Mouse (Mus musculus) layer of hippocampus, adult 9-11 months (tissue): ENCODE measurements around the gene Slc16a5.
"Not testable (repeated sequence)": the region's sequence is repeated elsewhere in the genome, so short reads cannot be mapped to it uniquely, and the experiment has no call there.

ENCODE experiments used
- DNase-seq: peaks from one replicate; pipeline ENCODE4 v3.0.0; 2022

The Slc16a5 gene

GRCm38 (mm10) chr11:115448075-115448474, 14.2 kb upstream of the Slc16a5 start:
- no peak for DNase-seq

DNA sequence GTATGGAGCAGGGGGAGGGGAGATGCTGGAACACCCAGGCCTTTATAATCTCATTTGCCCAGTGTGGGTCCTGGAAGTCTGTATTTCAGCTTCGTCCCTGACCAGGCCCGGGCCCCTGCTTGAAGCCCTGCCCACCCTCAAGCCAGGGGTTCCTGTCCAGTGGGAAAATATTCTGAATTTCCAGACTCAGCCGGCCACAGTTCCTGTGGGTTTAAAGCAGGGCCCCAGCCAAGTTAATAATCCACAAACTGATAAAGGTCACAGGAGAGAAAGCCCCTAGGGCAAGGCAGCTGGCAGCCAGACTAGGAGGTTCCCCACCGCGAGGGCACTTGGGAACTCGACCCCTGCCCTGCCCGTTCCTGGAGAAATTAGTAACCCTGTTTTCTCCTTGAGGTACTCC, 13.3 kb upstream of the Slc16a5 start:
- DNase-seq: no peak

- DNase-seq: no peak
Observed at GRCm38 (mm10) chr11:115450176-115450575, 12.1 kb upstream of the Slc16a5 start.

DNA sequence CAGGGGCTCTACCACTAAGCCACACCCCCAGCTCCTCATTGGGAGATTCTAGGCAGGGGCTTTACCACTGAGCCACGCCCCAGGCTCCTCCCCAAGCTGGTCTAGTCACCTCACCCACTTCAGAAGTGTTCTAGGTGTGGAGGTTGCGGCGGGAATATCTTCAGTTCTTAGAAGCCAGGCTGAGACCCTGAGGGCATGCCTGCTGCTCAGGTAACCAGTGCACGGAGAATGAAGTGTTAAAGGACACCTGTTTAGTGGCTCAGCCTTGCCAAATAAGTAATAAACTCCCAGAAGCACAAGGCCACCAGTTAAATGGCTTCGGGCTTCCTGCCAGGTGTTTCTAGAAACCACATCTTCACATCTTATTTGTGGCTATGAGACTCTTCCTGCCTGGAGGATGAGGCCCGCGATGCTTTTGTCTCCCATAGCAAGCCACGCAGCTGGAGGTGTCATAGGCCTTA, 10.5 kb upstream of the Slc16a5 start:
- DNase-seq: no peak

DNA sequence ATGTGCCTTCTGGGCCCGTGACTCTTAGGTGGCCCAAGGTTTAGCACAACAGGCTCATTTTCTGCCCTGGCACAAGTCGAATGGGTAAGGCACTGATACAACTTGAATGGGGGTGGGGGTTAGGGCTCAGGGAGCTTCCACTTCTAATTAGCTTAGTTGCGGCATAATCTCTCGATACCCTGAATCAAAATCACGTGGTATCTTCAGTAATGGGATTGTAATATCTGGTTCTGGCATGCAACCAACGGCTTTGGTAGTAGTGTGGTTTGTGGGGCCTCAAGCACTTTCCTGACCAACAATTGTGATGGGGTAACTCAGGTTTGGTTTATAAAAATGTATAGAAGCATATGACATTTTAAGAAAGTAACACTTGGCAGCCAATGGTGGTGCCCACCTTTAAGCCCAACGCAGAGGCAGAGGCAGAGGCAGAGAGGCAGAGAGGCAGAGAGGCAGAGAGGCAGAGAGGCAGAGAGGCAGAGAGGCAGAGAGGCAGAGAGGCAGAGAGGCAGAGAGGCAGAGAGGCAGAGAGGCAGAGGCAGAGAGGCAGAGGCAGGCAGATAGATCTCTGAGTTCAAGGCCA, 9.9 kb upstream of the Slc16a5 start:
- no peak for DNase-seq

GRCm38 (mm10) chr11:115453306-115453705, 9.0 kb upstream of the Slc16a5 start:
- no peak for DNase-seq

- DNase-seq: not testable (repeated sequence)
Observed at GRCm38 (mm10) chr11:115454822-115455221, 7.5 kb upstream of the Slc16a5 start.

GRCm38 (mm10) chr11:115455619-115456018, 6.7 kb upstream of the Slc16a5 start:
- DNase-seq: no peak

- no peak for DNase-seq
Observed at GRCm38 (mm10) chr11:115456182-115456581, 6.1 kb upstream of the Slc16a5 start.

- no peak for DNase-seq
Observed at GRCm38 (mm10) chr11:115457405-115457804, 4.9 kb upstream of the Slc16a5 start.

DNA sequence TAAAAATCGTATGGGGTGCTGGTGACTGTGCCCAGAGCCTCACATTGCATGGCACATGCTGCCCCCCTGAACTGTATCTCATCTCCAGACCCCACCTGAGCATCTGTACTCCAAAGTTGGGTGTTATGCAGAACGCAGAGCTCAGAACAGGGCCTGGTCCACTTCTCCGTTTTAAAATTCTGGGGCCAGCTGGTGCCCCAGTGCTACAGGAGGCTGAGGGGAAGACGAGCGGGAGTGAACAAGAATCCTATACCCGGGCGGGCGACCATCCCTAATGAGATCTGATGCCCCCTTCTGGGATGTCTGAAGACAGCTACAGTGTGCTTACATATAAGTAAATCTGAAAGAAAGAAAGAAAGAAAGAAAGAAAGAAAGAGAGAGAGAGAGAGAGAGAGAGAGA, 1.3 kb upstream of the Slc16a5 start:
- no peak for DNase-seq

DNA sequence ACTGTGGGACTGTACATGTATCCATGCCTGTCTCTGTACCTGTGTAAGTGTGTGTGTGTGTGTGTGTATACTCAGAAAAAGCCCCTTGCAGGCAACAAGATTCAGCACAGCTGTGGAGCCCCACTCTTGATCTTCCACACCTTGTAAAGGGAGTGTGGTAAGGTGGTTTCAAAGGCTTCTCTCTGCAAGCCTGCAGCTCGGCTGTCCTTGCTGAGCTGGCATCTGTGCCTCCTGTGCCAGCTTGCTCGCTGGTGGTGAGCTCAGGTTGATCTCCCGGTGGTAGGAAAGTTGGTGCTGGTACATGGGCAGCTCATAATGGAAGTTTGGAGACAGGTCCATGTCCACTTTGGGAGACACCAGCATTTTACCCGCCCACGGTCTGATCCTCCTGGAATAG, 430 bp upstream of the Slc16a5 start:
- DNase-seq: no peak

- no peak for DNase-seq
Observed at GRCm38 (mm10) chr11:115463397-115463796, 1.1 kb downstream of the Slc16a5 start.

DNA sequence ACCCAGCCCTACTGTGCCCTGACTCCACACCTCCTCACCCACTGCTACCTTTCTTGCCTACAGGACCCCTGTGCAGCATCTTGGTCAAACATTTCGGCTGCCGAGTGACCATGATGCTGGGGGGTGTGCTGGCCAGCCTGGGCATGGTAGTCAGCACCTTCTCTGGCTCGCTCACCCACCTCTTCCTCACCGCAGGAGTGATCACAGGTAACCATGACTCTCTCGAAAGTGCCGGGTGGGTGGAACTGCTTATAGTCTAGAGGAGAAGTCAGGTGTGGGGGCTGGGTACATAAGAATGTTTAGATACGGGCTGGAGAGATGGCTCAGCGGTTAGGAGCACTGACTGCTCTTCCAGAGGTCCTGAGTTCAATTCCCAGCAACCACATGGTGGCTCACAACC, 2.6 kb downstream of the Slc16a5 start:
- no peak for DNase-seq

DNA sequence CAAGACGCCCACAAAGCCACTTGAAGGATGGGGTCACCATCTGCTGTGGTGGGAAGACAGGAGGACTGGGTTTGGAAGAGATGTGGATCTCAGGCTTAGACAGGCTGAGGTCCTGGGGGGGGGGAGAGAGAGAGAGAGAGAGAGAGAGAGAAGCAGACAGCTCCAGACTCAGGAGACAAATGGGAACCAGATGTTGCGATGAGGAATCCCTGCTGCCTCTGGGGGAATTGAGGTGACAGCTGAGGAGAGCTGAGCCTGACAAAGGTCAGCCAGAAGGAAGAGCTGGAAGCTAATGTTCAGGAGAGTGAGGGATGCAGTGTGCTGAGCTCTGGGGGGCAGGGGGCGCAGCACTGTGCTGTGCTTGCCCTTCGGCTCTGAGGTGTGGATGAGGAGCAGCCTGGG, 4.9 kb downstream of the Slc16a5 start:
- DNase-seq: no peak

DNA sequence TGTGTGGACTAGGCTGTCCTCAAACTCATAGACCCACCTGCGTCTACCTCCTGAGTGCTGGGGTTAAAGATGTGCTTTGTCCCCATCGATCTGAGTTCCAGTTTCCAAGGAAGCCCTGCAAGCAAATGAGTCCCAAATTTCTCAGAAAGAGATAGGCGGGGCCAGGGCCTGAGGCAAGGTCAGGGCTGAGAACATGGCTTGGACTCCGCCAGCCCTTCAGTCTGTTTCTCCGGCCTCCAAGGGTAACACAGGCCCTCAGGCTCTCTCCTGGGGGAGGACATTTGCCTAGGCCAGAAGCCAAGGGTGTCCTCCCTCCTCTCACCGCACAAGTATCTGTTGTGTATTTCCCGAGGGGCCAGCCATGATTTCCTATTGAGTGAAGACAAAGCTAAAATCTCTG, 9.9 kb downstream of the Slc16a5 start:
- DNase-seq: no peak

DNA sequence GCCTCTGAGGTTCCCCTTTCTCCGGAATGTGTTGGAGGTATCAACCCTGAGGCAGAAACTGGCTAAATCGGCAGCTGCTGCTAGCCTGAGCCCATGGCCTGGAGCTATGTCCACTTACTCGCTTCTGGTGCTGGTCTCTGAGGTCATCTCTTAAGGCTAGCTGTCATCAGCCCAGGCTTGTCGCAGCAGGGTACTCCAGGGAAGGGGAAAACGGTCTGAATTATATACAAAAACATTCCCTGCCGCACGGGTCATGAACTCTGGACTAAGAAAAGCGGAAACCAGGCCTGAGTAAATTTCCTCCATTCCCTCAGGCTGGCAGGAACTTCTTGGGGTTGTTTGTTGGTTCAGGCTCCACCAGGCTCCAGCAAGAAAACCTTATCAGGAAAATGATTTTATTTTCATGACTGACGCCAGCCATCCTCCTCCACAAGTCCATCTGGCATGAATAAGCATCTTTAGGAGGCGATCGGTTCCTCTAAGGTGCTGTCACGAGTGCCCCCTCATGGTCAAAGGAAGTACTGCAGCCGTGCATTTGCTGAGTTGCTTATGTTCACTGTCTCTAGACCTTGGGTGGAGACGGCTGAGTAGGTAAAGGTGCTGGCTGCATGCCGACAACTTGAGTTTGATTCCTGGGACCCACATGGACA, 11.5 kb downstream of the Slc16a5 start:
- peak; percentile 95 for DNase-seq

- peak; percentile 95 for DNase-seq
Observed at GRCm38 (mm10) chr11:115475025-115475757, 12.9 kb downstream of the Slc16a5 start, which contains the start of gene Armc7. Gene Armc7 (plus strand): TSS chr11:115475667.

DNA sequence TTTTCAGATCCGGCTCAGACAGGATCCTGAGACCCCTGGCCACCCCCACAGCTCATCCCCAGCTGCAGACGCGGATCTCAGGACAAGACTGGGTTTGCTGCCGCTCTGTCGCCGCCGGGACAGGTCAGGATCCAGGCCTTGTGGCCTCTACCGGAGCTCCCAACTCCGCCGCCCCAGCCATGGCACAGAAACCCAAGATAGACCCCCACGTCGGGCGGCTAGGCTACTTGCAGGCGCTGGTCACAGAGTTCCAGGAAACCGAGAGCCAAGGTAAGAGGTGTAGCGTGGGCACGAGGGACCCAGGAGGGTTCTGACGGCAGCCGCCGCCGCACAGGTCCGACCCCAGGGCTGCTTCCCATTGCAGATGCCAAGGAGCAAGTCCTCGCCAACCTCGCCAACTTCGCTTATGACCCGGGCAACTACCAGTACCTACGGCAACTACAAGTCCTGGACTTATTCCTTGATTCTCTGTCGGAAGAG, 13.5 kb downstream of the Slc16a5 start:
- no peak for DNase-seq

DNA sequence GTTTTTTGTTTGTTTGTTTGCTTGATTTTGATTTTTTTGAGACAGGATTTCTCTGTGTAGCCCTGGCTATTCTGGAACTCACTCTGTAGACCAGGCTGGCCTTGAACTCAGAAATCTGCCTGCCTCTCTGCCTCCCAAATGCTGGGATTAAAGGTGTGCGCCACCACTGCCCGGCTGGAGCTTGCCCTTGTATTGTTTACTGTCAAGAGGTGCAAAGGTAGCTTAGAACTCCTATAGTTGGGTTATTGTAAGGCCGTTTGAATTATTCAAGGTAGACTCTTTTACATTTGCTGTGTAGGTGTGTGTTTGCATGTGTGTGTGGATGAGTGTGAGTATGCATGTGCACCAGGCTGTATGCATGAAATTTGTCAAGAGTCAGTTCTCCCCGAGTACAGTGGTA, 14.4 kb downstream of the Slc16a5 start:
- not testable (repeated sequence) for DNase-seq

DNA sequence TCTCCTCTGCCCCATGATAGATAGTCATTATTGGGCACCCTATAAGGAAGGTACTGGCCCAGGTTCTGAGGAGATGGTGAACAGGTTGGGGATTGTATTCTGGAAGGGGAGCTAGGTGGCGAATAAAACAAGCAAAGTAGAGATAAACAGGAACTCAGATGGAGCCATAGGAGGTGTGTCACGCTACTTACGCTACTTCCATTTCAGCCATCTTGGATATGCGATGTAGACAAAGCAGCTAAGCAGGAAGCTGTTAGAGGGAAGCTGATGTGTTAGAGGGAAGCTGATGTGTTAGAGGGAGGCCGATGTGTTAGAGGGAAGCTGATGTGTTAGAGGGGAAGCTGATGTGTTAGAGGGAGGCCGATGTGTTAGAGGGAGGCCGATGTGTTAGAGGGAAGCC, 15.1 kb downstream of the Slc16a5 start:
- DNase-seq: not testable (repeated sequence)

GRCm38 (mm10) chr11:115478296-115478938, 16.1 kb downstream of the Slc16a5 start:
- DNase-seq: no peak

- peak; percentile 85 for DNase-seq
Observed at GRCm38 (mm10) chr11:115481553-115482259, 19.4 kb downstream of the Slc16a5 start.
